Mouse (Mus musculus) heart, embryonic 13.5 days (tissue): Measurements from ENCODE around the gene Pacsin2. TPM values are rescaled to one million over a fixed set of nuclear protein-coding genes. Genes with fewer than 3 reads are reported as not detected.
"Not testable (repeated sequence)": the region's sequence is repeated elsewhere in the genome, so short reads cannot be mapped to it uniquely, and the experiment has no call there.

Experiments
- ATAC-seq: fragments of 200-750 bp; cut with Nextera tagmentation; 2 replicates; pipeline ENCODE4 v1.8.0; 2017; ENCODE audit warnings: moderate TSS enrichment; ENCODE audit not compliant: insufficient number of reproducible peaks, low FRiP score, low TSS enrichment; ENCODE audit errors: extremely low read depth
- H3K27ac ChIP-seq: fragments of 300-500 bp; sonication (generic); replicated peaks from 2 replicates; pipeline ENCODE4 v1.5.1; 2015; ENCODE audit warnings: moderate library complexity, mild to moderate bottlenecking, inconsistent platforms
- H3K27me3 ChIP-seq: fragments of 300-500 bp; sonication (generic); replicated peaks from 2 replicates; pipeline ENCODE4 v1.6.1; 2015; ENCODE audit warnings: mild to moderate bottlenecking, inconsistent platforms
- H3K36me3 ChIP-seq: fragments of 300-500 bp; sonication (generic); 2 replicates; pipeline ENCODE4 v1.6.1; 2015; ENCODE audit warnings: mild to moderate bottlenecking, inconsistent platforms
- H3K4me1 ChIP-seq: fragments of 300-500 bp; sonication (generic); 2 replicates; pipeline ENCODE4 v1.6.1; 2015; ENCODE audit warnings: inconsistent platforms
- H3K4me2 ChIP-seq: fragments of 300-500 bp; sonication (generic); 2 replicates; pipeline ENCODE4 v1.6.1; 2015; ENCODE audit warnings: inconsistent platforms, mild to moderate bottlenecking, moderate library complexity
- H3K4me3 ChIP-seq: fragments of 300-500 bp; sonication (generic); 2 replicates; pipeline ENCODE4 v1.5.1; 2015; ENCODE audit warnings: moderate library complexity, mild to moderate bottlenecking, inconsistent platforms
- H3K9ac ChIP-seq: fragments of 300-500 bp; sonication (generic); 2 replicates; pipeline ENCODE4 v1.6.1; 2015; ENCODE audit warnings: inconsistent platforms, mild to moderate bottlenecking, moderate library complexity
- H3K9me3 ChIP-seq: fragments of 300-500 bp; sonication (generic); 2 replicates; pipeline ENCODE4 v1.6.1; 2016; ENCODE audit warnings: inconsistent platforms
- WGBS: fragments of 180-500 bp; shearing (Covaris S2); methylation state at CpG from one replicate; pipeline ENCODE4 v1.1.7; 2015; ENCODE audit warnings: mixed read lengths; 5-methylcytosine and 5-hydroxymethylcytosine counted together
- polyA plus RNA-seq: library from polyadenylated mRNA; unstranded; fragments of >200 nt; fragmentation: Nextera tagmentation; extraction: Ambion mirVana; gene quantifications from 2 replicates; pipeline ENCODE4 v1.2.1, GENCODE M21; 2015

Pacsin2 gene
- polyA plus RNA-seq: 56.8 and 57.8 TPM in 2 replicates

DNA sequence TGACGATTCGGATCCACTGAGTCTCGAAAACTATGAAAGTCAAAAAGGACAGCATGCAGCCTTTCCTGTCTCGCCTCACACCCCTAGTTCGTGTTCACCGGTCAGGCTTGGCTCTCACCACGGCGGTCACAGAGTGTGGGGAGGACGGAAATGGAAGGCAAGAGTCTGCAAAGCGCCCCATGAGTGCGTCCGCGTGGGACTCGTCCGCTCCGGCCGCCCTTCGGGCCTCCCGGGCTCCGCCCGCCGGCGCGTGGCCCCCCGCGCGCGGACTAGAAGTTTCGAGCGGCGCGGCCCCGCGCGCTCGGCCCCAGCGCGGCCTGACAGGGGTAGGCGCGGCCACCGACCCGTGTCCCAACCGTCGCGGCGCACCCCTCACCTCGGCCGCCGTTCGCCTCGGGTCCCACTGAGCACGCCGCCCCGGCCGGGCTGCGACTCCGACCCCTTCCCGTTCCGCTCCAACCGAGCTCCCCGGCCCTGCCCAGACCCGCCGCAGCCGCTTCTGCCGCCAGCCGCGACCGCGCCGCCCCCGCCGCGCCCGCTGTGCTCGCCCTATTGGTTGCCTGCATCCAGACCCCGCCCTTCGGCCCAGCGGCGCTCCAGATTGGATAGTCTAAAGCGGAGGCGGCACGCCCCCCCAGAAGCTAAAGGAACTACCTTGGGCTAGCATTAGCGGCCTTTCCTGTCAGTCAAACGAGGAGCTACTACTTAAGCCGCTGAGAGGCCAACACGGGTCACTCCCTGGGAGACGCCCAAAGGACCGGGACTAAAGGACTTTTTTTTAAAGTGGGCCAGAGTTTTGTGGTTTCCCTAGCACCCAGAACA lies at the start of gene Pacsin2:
Pacsin2 (minus strand) TSS at position 524 of the 822 bp plus-strand sequence.
- WGBS: under 1% methylated on average over 79 of the region's 88 CpGs
- no peaks in the 10 kb centered on the region for H3K9me3 ChIP-seq
- peak within 1 kb of the TSS; percentile 95 for H3K9ac ChIP-seq
- peak within 1 kb of the TSS; percentile 80 for H3K4me3 ChIP-seq
- H3K36me3 ChIP-seq: no peaks in the 10 kb centered on the region
- no peaks in the 10 kb centered on the region for H3K27me3 ChIP-seq
- H3K4me2 ChIP-seq: peak within 1 kb of the TSS; percentile 82
- H3K27ac ChIP-seq: peak within 1 kb of the TSS; percentile 89
- ATAC-seq: peak; percentile 96
- H3K4me1 ChIP-seq: peaks cover 29% of the 10 kb centered on the region

DNA sequence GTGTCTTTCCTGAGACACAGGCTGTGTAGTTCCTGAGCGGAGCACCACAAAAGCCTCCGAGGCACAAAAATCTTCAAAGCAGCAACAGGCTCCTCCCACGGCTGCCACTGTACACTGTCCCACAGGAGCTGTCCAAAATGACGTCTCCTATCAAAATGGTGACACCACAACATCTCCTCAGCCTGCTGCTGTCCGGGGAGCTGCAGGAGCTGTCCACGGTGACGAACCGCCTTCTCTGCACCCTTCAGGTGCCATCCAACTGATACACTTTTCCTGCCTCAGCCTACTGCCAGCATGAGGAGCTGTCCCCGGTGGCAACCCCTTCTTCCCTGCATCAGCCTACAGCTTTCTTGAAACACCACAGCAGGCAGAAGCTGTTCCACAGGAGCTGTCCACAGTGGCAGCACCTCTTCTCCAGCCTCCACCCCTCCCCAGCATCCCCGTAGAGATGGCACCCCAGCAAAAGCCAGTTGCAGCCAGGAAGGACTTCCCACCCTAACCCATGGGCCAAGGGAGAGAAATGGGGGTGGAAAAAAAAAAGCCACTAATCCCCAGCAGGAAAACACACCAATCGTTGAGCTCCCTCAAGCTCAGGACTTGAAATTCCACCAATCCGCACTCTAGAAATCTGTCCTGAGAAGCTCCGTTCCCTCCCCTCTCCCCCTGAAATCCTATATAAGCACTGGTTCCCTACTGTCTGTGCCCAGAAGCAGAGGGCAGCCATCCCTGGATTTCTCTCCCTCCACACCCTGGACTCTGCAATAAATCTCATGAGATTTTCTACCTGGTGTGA lies 48.3 kb upstream of the Pacsin2 start:
- 56% methylated on average over 13 of the region's 13 CpGs for WGBS
- peaks cover 10% of the 10 kb centered on the region for H3K4me1 ChIP-seq
- ATAC-seq: no peak

DNA sequence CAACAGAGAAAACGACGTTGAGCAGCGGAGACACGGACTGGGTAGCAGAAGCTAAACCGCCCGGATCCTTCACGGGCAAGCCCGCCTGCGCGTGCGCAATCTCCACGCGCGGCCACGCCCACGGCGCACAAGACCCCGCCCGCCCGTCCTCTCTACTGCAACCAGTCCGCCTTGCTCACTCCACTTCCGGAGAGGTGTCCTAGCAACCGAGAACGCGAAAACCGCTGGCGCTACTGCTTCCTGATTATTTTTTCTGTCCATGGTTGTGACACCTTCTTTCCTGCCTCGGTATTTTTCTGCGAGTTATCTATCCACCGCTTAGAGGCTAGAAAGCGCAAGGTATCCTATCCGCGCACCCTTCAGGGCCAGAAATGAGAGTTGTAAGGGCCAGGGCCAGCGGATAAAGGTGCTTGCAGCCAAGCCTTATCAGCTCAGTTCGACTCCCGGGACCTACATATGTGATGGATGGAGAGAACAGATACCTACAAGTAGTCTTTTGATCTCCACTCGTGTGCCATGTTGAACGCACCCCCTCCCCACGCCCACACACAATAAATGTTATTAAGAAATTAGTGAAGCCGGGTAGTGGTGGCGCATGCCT lies 46.5 kb upstream of the Pacsin2 start, which contains the start of gene Ttll1:
Ttll1 (minus strand) TSS at position 89 of the 601 bp plus-strand sequence.
- 10% methylated on average over 41 of the region's 41 CpGs for WGBS
- H3K9ac ChIP-seq: peak within 1 kb of the TSS; percentile 85
- H3K27ac ChIP-seq: peak within 1 kb of the TSS; percentile 65
- no peaks in the 10 kb centered on the region; the same call in 1 of the 2 replicates for H3K36me3 ChIP-seq
- H3K27me3 ChIP-seq: no peaks in the 10 kb centered on the region
- peak; percentile 81; the same call in 1 of the 2 replicates for ATAC-seq
- H3K4me1 ChIP-seq: peaks cover 9% of the 10 kb centered on the region; the same call in 1 of the 2 replicates
- H3K4me2 ChIP-seq: peak within 1 kb of the TSS; percentile 90
- peak within 1 kb of the TSS; percentile 67 for H3K4me3 ChIP-seq
- no peaks in the 10 kb centered on the region for H3K9me3 ChIP-seq

More for the DNA sequence above, 48.3 kb upstream of the Pacsin2 start:
- no peaks in the 10 kb centered on the region for H3K9me3 ChIP-seq
- H3K36me3 ChIP-seq: no peaks in the 10 kb centered on the region
- no peak overlapping the region for H3K9ac ChIP-seq
- no peaks in the 10 kb centered on the region for H3K27me3 ChIP-seq
- H3K4me2 ChIP-seq: no peak overlapping the region
- no peak overlapping the region for H3K27ac ChIP-seq
- H3K4me3 ChIP-seq: no peak overlapping the region

DNA sequence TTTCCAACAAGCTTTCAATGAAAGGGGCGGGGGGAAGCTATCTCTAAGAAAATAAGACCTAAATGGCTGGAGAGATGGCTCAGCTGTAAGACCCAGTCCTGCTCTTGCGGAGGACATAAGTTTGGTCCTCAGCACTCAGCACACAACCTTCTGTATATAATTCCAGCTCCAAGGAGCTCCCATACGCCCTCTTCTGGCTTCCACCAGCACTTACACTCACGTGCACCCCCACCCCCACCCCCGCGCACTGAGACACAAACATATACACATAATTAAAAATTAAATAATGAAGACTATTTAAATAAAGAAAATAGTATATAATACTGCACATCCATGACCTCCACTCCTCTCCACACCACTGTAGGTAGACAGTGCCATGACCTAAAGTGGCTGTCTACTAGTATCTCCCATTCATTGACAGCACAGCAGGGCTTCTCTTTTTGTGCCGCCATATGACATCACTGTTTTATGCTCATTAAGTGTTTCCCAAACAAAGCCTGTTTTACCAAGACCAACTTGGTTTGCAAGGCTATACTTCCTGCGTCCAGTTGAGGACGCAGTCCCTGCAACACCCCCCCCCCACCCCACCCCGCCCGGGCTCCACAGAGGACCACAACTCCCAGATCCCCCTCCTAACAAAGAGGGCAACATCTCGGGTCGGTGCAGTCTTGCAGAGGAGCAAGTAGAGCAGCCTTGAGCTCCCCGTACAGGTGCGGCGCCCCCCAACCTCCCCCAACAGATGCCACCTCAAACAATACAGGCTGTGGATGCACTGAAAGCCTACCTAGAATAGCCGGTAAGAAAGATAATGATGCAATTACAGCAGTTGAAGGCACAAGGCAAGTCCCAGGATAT lies 45.8 kb upstream of the Pacsin2 start:
- peak overlapping the region; percentile 90 for H3K4me2 ChIP-seq
- WGBS: 25% methylated on average over 17 of the region's 17 CpGs
- H3K27ac ChIP-seq: peak overlapping the region; percentile 65
- no peak for ATAC-seq
- no peaks in the 10 kb centered on the region for H3K9me3 ChIP-seq
- H3K27me3 ChIP-seq: no peaks in the 10 kb centered on the region
- H3K4me1 ChIP-seq: peaks cover 9% of the 10 kb centered on the region; the same call in 1 of the 2 replicates
- H3K9ac ChIP-seq: peak overlapping the region; percentile 85
- H3K4me3 ChIP-seq: peak overlapping the region; percentile 67
- H3K36me3 ChIP-seq: peaks cover 7% of the 10 kb centered on the region

DNA sequence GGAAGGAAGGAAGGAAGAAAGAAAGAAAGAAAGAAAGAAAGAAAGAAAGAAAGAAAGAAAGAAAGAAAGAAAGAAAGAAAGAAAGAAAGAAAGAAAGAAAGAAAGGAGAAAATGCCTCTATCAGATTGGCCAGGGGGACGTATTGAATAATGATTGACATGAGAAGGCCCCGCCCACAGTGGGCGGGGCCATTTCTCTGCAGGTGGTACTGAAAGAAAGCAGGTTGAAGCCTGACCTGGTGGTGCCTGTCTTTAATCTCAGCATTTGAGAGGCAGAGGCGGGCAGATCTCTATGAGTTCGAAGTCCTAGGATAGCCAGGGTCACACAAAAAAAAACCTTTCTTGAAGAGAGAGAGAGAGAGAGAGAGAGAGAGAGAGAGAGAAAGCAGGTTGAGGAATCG lies 37.1 kb upstream of the Pacsin2 start:
- WGBS: 67% methylated on average over 6 of the region's 6 CpGs
- not testable (repeated sequence) for H3K4me3 ChIP-seq, H3K9ac ChIP-seq, H3K9me3 ChIP-seq, H3K27me3 ChIP-seq, H3K4me1 ChIP-seq, H3K4me2 ChIP-seq, H3K27ac ChIP-seq, ATAC-seq
- peaks cover 76% of the 10 kb centered on the region for H3K36me3 ChIP-seq

DNA sequence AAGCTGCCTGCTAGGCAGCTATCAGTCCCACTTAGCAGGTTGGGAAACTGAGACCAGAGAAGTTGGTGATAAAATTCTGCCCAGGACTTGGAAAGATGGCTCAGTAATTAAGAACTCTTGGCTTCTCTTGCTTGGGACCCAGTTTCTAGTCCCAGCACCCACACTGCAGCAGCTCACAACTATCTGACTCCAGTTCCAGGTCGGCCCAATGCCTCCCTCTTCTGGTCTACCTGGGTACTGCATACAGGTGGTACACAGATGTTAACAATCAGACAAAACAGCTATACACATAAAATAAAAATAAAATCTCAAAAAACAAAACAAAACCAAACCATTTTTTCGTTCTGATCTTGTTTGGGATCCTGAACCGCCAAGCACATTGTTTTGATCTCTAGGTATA lies 35.9 kb upstream of the Pacsin2 start:
- Histone ChIP-seq H3K4me1 (no peaks in the 10 kb centered on the region), H3K9me3 (no peaks in the 10 kb centered on the region), H3K27me3 (no peaks in the 10 kb centered on the region), H3K27ac (no peak overlapping the region), H3K36me3 (peaks cover 83% of the 10 kb centered on the region), H3K4me2 (no peak overlapping the region), H3K4me3 (no peak overlapping the region), H3K9ac (no peak overlapping the region)
- ATAC-seq: no peak
- WGBS: 51% methylated on average over 3 of the region's 3 CpGs

DNA sequence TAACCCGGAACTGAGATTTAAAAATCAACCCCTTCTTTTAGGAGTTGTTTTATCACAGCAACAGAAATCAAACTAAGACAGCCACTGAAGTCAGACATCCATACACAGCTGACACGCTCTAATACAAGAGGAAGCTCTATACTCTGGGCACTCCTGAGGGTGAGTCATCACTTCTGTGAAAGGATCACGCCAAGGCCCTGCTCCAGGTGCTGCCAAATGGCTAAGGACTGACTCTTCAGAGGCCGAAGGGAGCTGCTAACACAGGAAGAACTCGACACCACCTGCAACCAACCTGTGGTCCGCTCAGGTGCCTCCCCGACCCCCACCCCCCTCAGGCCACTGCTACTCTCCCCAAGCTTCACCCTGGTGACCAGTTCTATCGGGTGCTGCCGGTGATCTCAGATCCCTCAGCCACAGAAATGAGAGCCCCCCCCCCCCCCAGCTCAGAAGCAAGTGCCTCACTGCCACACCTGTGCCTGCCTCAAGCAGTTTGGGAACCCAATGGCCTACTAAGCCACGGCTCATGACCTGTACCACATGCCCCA lies 34.9 kb upstream of the Pacsin2 start:
- no peak for ATAC-seq
- H3K4me2 ChIP-seq: no peak overlapping the region
- no peaks in the 10 kb centered on the region for H3K27me3 ChIP-seq
- WGBS: 90% methylated on average over 10 of the region's 10 CpGs
- peaks cover 82% of the 10 kb centered on the region for H3K36me3 ChIP-seq
- H3K4me3 ChIP-seq: no peak overlapping the region
- H3K9me3 ChIP-seq: no peaks in the 10 kb centered on the region
- no peak overlapping the region for H3K9ac ChIP-seq
- peaks cover 6% of the 10 kb centered on the region for H3K4me1 ChIP-seq
- no peak overlapping the region for H3K27ac ChIP-seq

DNA sequence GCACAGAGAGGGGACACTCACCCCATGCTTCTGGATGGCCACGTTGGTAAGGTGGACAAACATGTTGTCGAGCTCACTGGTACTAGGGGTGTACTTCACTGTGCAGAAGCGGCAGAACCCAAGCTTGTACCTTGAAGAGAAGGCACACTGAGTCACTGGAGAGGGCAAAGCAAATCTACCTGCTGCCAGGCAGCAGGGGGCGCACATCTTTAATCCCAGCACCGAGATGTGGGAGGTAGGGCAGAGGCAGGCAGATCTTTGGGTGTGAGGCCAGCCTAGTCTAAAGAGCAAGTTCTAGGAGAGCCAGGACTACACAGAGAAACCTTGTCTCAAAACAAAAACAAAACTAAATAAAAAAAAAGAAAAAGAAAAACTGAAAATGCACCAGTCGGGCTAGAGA lies 32.9 kb upstream of the Pacsin2 start:
- H3K36me3 ChIP-seq: peaks cover 87% of the 10 kb centered on the region
- no peaks in the 10 kb centered on the region for H3K9me3 ChIP-seq
- H3K4me3 ChIP-seq: no peak overlapping the region
- no peaks in the 10 kb centered on the region for H3K27me3 ChIP-seq
- H3K27ac ChIP-seq: no peak overlapping the region
- ATAC-seq: no peak
- H3K4me2 ChIP-seq: no peak overlapping the region
- 87% methylated on average over 6 of the region's 6 CpGs for WGBS
- H3K4me1 ChIP-seq: peaks cover 10% of the 10 kb centered on the region
- no peak overlapping the region for H3K9ac ChIP-seq

DNA sequence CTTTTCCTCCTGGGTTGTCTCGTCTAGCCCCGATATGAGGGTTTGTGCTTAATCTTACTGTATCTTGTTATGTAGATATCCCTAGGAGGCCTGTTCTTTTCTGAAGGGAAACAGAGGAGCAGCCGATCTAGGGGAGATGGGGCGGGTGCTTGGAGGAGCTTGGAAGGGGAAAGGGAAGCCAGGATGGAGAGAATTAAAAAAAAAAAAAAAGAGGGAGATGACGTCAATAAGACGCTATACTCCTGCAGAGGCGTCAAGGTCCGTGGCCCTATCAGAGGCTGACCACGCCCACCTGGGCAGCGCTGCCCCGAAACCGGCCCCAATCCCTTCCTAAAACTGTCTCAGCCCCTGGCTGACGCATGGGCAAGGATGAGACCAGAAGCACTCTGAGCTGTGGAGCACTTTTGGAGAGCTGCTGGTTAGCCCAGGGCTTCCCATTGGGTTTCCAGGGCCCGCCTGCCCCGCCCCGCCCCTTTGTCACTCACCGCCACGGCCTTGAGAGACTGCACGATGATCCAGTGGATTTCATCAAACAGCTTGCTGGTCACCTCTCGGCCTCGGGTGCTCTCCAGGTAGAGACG lies 31.5 kb upstream of the Pacsin2 start:
- peak overlapping the region; percentile 21 for H3K4me3 ChIP-seq
- peak overlapping the region; percentile 38 for H3K4me2 ChIP-seq
- ATAC-seq: peak; percentile 63
- peaks cover 91% of the 10 kb centered on the region for H3K36me3 ChIP-seq
- no peaks in the 10 kb centered on the region for H3K27me3 ChIP-seq
- no peak overlapping the region for H3K27ac ChIP-seq
- H3K9me3 ChIP-seq: no peaks in the 10 kb centered on the region
- WGBS: 50% methylated on average over 22 of the region's 22 CpGs
- peaks cover 14% of the 10 kb centered on the region for H3K4me1 ChIP-seq
- no peak overlapping the region for H3K9ac ChIP-seq

DNA sequence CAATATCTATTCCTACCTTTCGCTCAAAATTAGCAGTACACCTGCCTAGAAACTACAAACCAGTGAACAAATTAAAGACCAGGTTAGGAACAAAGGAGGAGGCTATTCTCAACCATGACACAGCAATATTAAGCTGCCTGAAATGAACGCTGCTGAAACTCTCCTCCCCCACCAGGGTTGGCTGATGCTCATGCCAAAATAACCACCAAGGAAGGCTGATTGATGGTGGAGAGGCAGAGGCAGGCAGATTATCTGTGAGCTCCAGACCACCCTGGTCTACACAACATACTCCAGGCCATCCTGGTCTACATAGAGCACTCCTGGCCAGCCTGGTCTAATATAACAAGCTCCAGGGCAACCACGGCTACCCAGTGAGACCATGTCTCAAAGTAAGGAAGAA lies 30.8 kb upstream of the Pacsin2 start:
- Histone ChIP-seq H3K36me3 (peaks cover 91% of the 10 kb centered on the region), H3K9me3 (no peaks in the 10 kb centered on the region), H3K4me2 (peak overlapping the region; percentile 38; the same call in 1 of the 2 replicates), H3K27me3 (no peaks in the 10 kb centered on the region), H3K9ac (no peak overlapping the region), H3K27ac (peak overlapping the region; percentile 15; the same call in 1 of the 2 replicates), H3K4me3 (no peak overlapping the region), H3K4me1 (peaks cover 18% of the 10 kb centered on the region)
- WGBS: 79% methylated on average over 3 of the region's 3 CpGs
- ATAC-seq: no peak
